Mouse (Mus musculus): ENCODE results near the gene Card9. TPM values are rescaled to one million over a fixed set of nuclear protein-coding genes. Genes with fewer than 3 reads are reported as not detected.

Card9 gene
- polyA plus RNA-seq, 1 experiment from 2014 or later = 1.8 TPM

GRCm38 (mm10) chr2:26348241-26348640 lies 12.5 kb downstream of the Card9 start:
- no peaks in the 10 kb centered on the region for H3K27me3 ChIP-seq (ENCODE audit: control insufficient read depth, insufficient read depth, low read length)
- no peak overlapping the region for H3K9ac ChIP-seq (ENCODE audit: low read length)
- ATAC-seq (replicated peaks; ENCODE audit: low FRiP score) (no peak), DNase-seq (ENCODE audit: low spot score) (no peak)
- WGBS = 73% methylated on average over 6 of the region's 6 CpGs
- H3K4me3 ChIP-seq (ENCODE audit: low read depth, low read length) = no peak overlapping the region
- peaks cover 9% of the 10 kb centered on the region for H3K4me1 ChIP-seq (replicated peaks; ENCODE audit: control insufficient read depth, insufficient read depth, low read length)
- H3K36me3 ChIP-seq (ENCODE audit: control insufficient read depth, insufficient read depth, low read length) = peaks cover 3% of the 10 kb centered on the region; the same call in 1 of the 2 replicates
- H3K9me3 ChIP-seq (ENCODE audit: control insufficient read depth, low read length) = no peaks in the 10 kb centered on the region
- H3K27ac ChIP-seq (ENCODE audit: low read depth, low read length) = no peak overlapping the region
- H3K4me2 ChIP-seq (ENCODE audit: low read depth, low read length, severe bottlenecking) = no peak overlapping the region

- 83% methylated on average over 11 of the region's 11 CpGs for WGBS
- H3K4me3 ChIP-seq (ENCODE audit: low read depth, low read length) = no peak overlapping the region
- peaks cover 7% of the 10 kb centered on the region; the same call in 1 of the 2 replicates for H3K36me3 ChIP-seq (ENCODE audit: control insufficient read depth, insufficient read depth, low read length)
- H3K4me2 ChIP-seq (ENCODE audit: low read depth, low read length, severe bottlenecking) = no peak overlapping the region
- no peaks in the 10 kb centered on the region for H3K9me3 ChIP-seq (ENCODE audit: control insufficient read depth, low read length)
- DNase-seq (ENCODE audit: low spot score) = no peak
- no peaks in the 10 kb centered on the region for H3K4me1 ChIP-seq (replicated peaks; ENCODE audit: control insufficient read depth, insufficient read depth, low read length)
- no peak overlapping the region for H3K27ac ChIP-seq (ENCODE audit: low read depth, low read length)
- no peaks in the 10 kb centered on the region for H3K27me3 ChIP-seq (ENCODE audit: control insufficient read depth, insufficient read depth, low read length)
- H3K9ac ChIP-seq (ENCODE audit: low read length) = no peak overlapping the region
- no peak for ATAC-seq (replicated peaks; ENCODE audit: low FRiP score)
These were observed 17.9 kb downstream of the Card9 start for GRCm38 (mm10) chr2:26342609-26343490.

- Histone ChIP-seq H3K4me1 (replicated peaks; ENCODE audit: control insufficient read depth, insufficient read depth, low read length) (no peaks in the 10 kb centered on the region), H3K4me2 (ENCODE audit: low read depth, low read length, severe bottlenecking) (no peak overlapping the region), H3K36me3 (ENCODE audit: control insufficient read depth, insufficient read depth, low read length) (peaks cover 7% of the 10 kb centered on the region; the same call in 1 of the 2 replicates), H3K9ac (ENCODE audit: low read length) (no peak overlapping the region), H3K27ac (ENCODE audit: low read depth, low read length) (no peak overlapping the region), H3K4me3 (ENCODE audit: low read depth, low read length) (no peak overlapping the region), H3K27me3 (ENCODE audit: control insufficient read depth, insufficient read depth, low read length) (no peaks in the 10 kb centered on the region), H3K9me3 (ENCODE audit: control insufficient read depth, low read length) (no peaks in the 10 kb centered on the region)
- no peak for DNase-seq (ENCODE audit: low spot score)
- 95% methylated on average over 10 of the region's 10 CpGs for WGBS
- ATAC-seq (replicated peaks; ENCODE audit: low FRiP score) = no peak
These were observed 18.7 kb downstream of the Card9 start for GRCm38 (mm10) chr2:26342044-26342443.

- H3K27ac ChIP-seq (ENCODE audit: low read depth, low read length) = no peak overlapping the region
- no peaks in the 10 kb centered on the region for H3K4me1 ChIP-seq (replicated peaks; ENCODE audit: control insufficient read depth, insufficient read depth, low read length)
- H3K9ac ChIP-seq (ENCODE audit: low read length) = no peak overlapping the region
- H3K27me3 ChIP-seq (ENCODE audit: control insufficient read depth, insufficient read depth, low read length) = no peaks in the 10 kb centered on the region
- ATAC-seq (replicated peaks; ENCODE audit: low FRiP score) (no peak), DNase-seq (ENCODE audit: low spot score) (no peak)
- H3K36me3 ChIP-seq (ENCODE audit: control insufficient read depth, insufficient read depth, low read length) = peaks cover 3% of the 10 kb centered on the region; the same call in 1 of the 2 replicates
- 85% methylated on average over 2 of the region's 2 CpGs for WGBS
- H3K9me3 ChIP-seq (ENCODE audit: control insufficient read depth, low read length) = no peaks in the 10 kb centered on the region
- no peak overlapping the region for H3K4me3 ChIP-seq (ENCODE audit: low read depth, low read length)
- H3K4me2 ChIP-seq (ENCODE audit: low read depth, low read length, severe bottlenecking) = no peak overlapping the region
These were observed 19.2 kb downstream of the Card9 start for GRCm38 (mm10) chr2:26341510-26341981.

GRCm38 (mm10) chr2:26339204-26339551 lies 21.5 kb downstream of the Card9 start:
- H3K4me1 ChIP-seq (replicated peaks; ENCODE audit: control insufficient read depth, insufficient read depth, low read length) = no peaks in the 10 kb centered on the region
- H3K36me3 ChIP-seq (ENCODE audit: control insufficient read depth, insufficient read depth, low read length) = peaks cover 3% of the 10 kb centered on the region; the same call in 1 of the 2 replicates
- ATAC-seq (replicated peaks; ENCODE audit: low FRiP score) (no peak), DNase-seq (ENCODE audit: low spot score) (no peak)
- no peaks in the 10 kb centered on the region for H3K9me3 ChIP-seq (ENCODE audit: control insufficient read depth, low read length)
- no peak overlapping the region for H3K4me3 ChIP-seq (ENCODE audit: low read depth, low read length)
- H3K27me3 ChIP-seq (ENCODE audit: control insufficient read depth, insufficient read depth, low read length) = no peaks in the 10 kb centered on the region
- no peak overlapping the region for H3K4me2 ChIP-seq (ENCODE audit: low read depth, low read length, severe bottlenecking)
- H3K9ac ChIP-seq (ENCODE audit: low read length) = no peak overlapping the region
- no peak overlapping the region for H3K27ac ChIP-seq (ENCODE audit: low read depth, low read length)
- 91% methylated on average over 5 of the region's 5 CpGs for WGBS

- H3K4me1 ChIP-seq (replicated peaks; ENCODE audit: control insufficient read depth, insufficient read depth, low read length) = no peaks in the 10 kb centered on the region
- DNase-seq (ENCODE audit: low spot score) = no peak
- no peak overlapping the region for H3K27ac ChIP-seq (ENCODE audit: low read depth, low read length)
- H3K4me2 ChIP-seq (ENCODE audit: low read depth, low read length, severe bottlenecking) = no peak overlapping the region
- H3K9ac ChIP-seq (ENCODE audit: low read length) = no peak overlapping the region
- no peak overlapping the region for H3K4me3 ChIP-seq (ENCODE audit: low read depth, low read length)
- WGBS = 91% methylated on average over 8 of the region's 13 CpGs
- no peaks in the 10 kb centered on the region for H3K9me3 ChIP-seq (ENCODE audit: control insufficient read depth, low read length)
- no peaks in the 10 kb centered on the region for H3K27me3 ChIP-seq (ENCODE audit: control insufficient read depth, insufficient read depth, low read length)
- ATAC-seq (replicated peaks; ENCODE audit: low FRiP score) = no peak
- peaks cover 3% of the 10 kb centered on the region; the same call in 1 of the 2 replicates for H3K36me3 ChIP-seq (ENCODE audit: control insufficient read depth, insufficient read depth, low read length)
These were observed 22.2 kb downstream of the Card9 start for GRCm38 (mm10) chr2:26338302-26339203.

- Histone ChIP-seq H3K27me3 (ENCODE audit: control insufficient read depth, insufficient read depth, low read length) (no peaks in the 10 kb centered on the region), H3K27ac (ENCODE audit: low read depth, low read length) (no peak overlapping the region), H3K9me3 (ENCODE audit: control insufficient read depth, low read length) (no peaks in the 10 kb centered on the region), H3K36me3 (ENCODE audit: control insufficient read depth, insufficient read depth, low read length) (peaks cover 19% of the 10 kb centered on the region), H3K4me3 (ENCODE audit: low read depth, low read length) (no peak overlapping the region), H3K4me1 (replicated peaks; ENCODE audit: control insufficient read depth, insufficient read depth, low read length) (no peaks in the 10 kb centered on the region), H3K9ac (ENCODE audit: low read length) (no peak overlapping the region), H3K4me2 (ENCODE audit: low read depth, low read length, severe bottlenecking) (no peak overlapping the region)
- WGBS = 78% methylated on average over 6 of the region's 6 CpGs
- ATAC-seq (replicated peaks; ENCODE audit: low FRiP score) (no peak), DNase-seq (ENCODE audit: low spot score) (no peak)
These were observed 30.0 kb downstream of the Card9 start for GRCm38 (mm10) chr2:26330702-26331101.

GRCm38 (mm10) chr2:26330056-26330468 lies 30.7 kb downstream of the Card9 start:
- Histone ChIP-seq H3K9me3 (ENCODE audit: control insufficient read depth, low read length) (no peaks in the 10 kb centered on the region), H3K4me2 (ENCODE audit: low read depth, low read length, severe bottlenecking) (no peak overlapping the region), H3K9ac (ENCODE audit: low read length) (no peak overlapping the region), H3K4me1 (replicated peaks; ENCODE audit: control insufficient read depth, insufficient read depth, low read length) (no peaks in the 10 kb centered on the region), H3K4me3 (ENCODE audit: low read depth, low read length) (no peak overlapping the region), H3K36me3 (ENCODE audit: control insufficient read depth, insufficient read depth, low read length) (peaks cover 19% of the 10 kb centered on the region), H3K27ac (ENCODE audit: low read depth, low read length) (no peak overlapping the region), H3K27me3 (ENCODE audit: control insufficient read depth, insufficient read depth, low read length) (no peaks in the 10 kb centered on the region)
- ATAC-seq (replicated peaks; ENCODE audit: low FRiP score) = no peak
- WGBS = 91% methylated on average over 4 of the region's 4 CpGs
- DNase-seq (ENCODE audit: low spot score) = no peak

Data from forebrain, embryonic 11.5 days (tissue).